Mouse (Mus musculus): ENCODE results near the gene Lce1g. TPM values are rescaled to one million over a fixed set of nuclear protein-coding genes. Genes with fewer than 3 reads are reported as not detected.

The Lce1g gene
- total RNA-seq (2022), result not detected

- DNase-seq (ENCODE audit: low spot score in 2 of 2), result no peak
Observed at GRCm38 (mm10) chr3:92752238-92752637, at the start of gene Lce1g. Lce1g (minus strand) TSS chr3:92752338.

GRCm38 (mm10) chr3:92790414-92790813 lies 38.3 kb upstream of the Lce1g start, which contains the start of gene Lce1j:
Lce1j (minus strand) TSS chr3:92790514.
- no peak for DNase-seq (ENCODE audit: low spot score in 2 of 2)

DNA sequence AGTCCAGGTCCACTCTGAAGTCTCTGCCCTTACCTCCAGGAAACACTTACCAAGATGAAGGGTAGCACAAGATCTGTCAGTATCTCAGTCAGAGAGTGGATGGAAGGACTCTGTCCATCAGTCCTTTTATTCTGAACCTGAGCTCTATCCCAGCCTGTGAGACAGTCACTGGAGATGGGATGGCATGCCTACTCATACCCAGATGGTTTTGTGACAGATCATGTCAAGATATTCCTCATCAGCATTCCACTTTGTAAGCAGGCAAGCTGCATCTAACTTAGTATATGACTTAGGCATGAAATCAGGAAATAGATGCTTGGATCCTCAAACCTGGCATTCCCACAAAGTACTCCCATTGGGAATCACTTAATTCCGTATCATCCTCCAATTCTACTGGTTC lies 26.7 kb upstream of the Lce1g start, which contains the start of gene Lce1i:
Lce1i (minus strand) TSS at position 101 of the 400 bp plus-strand sequence.
- no peak for DNase-seq (ENCODE audit: low spot score in 2 of 2)

DNA sequence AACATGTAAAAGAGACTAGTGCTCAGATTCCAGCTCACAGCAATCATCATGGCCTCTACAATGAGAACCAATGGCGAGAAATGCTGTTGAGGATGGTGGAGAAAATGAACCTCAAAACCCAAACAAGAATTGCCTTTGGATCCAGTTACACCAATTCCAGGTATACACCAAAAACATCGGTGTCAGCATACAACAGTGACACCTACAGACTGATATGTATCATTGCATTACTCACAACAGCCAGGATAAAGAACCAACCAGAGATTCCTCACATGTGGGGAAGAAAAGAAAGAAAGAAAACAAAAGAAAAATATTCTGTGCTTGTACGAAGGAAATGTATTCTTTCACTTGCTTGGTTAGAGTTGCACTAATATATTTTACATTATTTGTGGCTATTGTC lies 19.4 kb upstream of the Lce1g start:
- no peak for DNase-seq (ENCODE audit: low spot score in 2 of 2)

DNA sequence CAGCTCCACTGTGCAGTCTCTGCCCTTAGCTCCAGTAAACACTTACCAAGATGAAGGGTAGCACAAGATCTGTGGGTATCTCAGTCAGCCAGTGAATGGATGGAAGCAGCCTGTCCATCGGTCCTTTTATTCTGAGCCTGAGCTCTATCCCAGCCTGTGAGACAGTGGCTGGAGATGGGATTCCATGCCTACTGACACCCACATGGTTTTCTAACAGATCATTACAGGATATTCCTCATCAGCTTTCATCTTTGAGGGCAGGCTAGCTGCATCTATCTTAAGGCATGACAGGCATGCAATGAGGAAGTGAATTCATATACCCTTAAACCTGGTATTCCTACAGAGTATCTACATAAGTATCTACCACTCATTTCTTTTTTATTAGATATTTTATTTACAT lies 12.8 kb upstream of the Lce1g start, which contains the start of gene Lce1h:
Lce1h (minus strand) TSS at position 101 of the 400 bp plus-strand sequence.
- DNase-seq (ENCODE audit: low spot score in 2 of 2), result no peak

- no peak for DNase-seq (ENCODE audit: low spot score in 2 of 2)
Observed at GRCm38 (mm10) chr3:92753197-92753596, 1.1 kb upstream of the Lce1g start.

DNA sequence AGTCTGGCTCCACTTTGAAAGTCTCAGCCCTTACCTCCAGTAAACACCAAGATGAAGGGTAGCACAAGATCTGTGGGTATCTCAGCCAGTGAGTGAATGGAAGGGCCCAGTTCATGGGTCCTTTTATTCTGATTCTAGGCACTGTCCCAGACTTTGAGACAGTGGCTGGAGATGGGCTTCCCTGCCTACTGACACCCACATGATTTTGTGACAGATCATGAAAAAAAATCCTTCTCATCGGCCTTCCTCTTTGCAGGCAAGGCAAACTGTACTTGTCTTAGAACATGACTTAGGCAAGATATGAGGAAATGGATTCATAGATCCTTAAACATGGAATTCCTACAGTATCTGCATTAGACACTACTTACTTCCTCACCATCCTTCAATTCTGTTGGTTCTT lies 13.1 kb downstream of the Lce1g start, which contains the start of gene Gm38119:
Gm38119 (minus strand) TSS at position 101 of the 400 bp plus-strand sequence.
- no peak for DNase-seq (ENCODE audit: low spot score in 2 of 2)

- DNase-seq (ENCODE audit: low spot score in 2 of 2), result no peak
Observed at GRCm38 (mm10) chr3:92722631-92723030, 29.5 kb downstream of the Lce1g start.

- no peak for DNase-seq (ENCODE audit: low spot score in 2 of 2)
Observed at GRCm38 (mm10) chr3:92720250-92720649, 31.9 kb downstream of the Lce1g start, which contains the start of gene Lce1f. Lce1f (minus strand) TSS chr3:92720350.

- no peak for DNase-seq (ENCODE audit: low spot score in 2 of 2)
Observed at GRCm38 (mm10) chr3:92715122-92715521, 37.0 kb downstream of the Lce1g start.

GRCm38 (mm10) chr3:92708974-92709373 lies 43.2 kb downstream of the Lce1g start, which contains the start of gene Lce1e:
Lce1e (minus strand) TSS chr3:92709074.
- DNase-seq (ENCODE audit: low spot score in 2 of 2), result no peak

Other genes with a start within 250 kb of the Lce1g start
- gene 2310046K23Rik, start 217.8 kb downstream of the Lce1g start, total RNA-seq (2022), result not detected
- not detected for gene Ivl, start 178.6 kb downstream of the Lce1g start, total RNA-seq (2022)
- not detected for gene Smcp, start 163.3 kb downstream of the Lce1g start, total RNA-seq (2022)
- gene 2210017I01Rik, start 144.8 kb downstream of the Lce1g start, total RNA-seq (2022), result not detected
- not detected for gene Lce6a, start 130.7 kb downstream of the Lce1g start, total RNA-seq (2022)
- not detected for gene Lce1a1, start 104.0 kb downstream of the Lce1g start, total RNA-seq (2022)
- not detected for gene Lce1b, start 95.4 kb downstream of the Lce1g start, total RNA-seq (2022)
- not detected for gene Lce1a2, start 82.0 kb downstream of the Lce1g start, total RNA-seq (2022)
- gene Lce1c, start 73.1 kb downstream of the Lce1g start, total RNA-seq (2022), result not detected
- gene Lce1d, start 65.1 kb downstream of the Lce1g start, total RNA-seq (2022), result not detected
- not detected for gene Lce1e, start 43.3 kb downstream of the Lce1g start, total RNA-seq (2022)
- gene Lce1f, start 32.0 kb downstream of the Lce1g start, total RNA-seq (2022), result not detected
- gene Gm38119, start 13.2 kb downstream of the Lce1g start, total RNA-seq (2022), result not detected
- not detected for gene Lce1h, start 12.7 kb upstream of the Lce1g start, total RNA-seq (2022)
- not detected for gene Lce1i, start 26.6 kb upstream of the Lce1g start, total RNA-seq (2022)
- gene Lce1j, start 38.2 kb upstream of the Lce1g start, total RNA-seq (2022), result not detected
- not detected for gene Lce1k, start 55.6 kb upstream of the Lce1g start, total RNA-seq (2022)
- not detected for gene Kprp, start 74.9 kb upstream of the Lce1g start, total RNA-seq (2022)
- not detected for gene Lce1l, start 98.9 kb upstream of the Lce1g start, total RNA-seq (2022)
- gene 2310050C09Rik, start 117.9 kb upstream of the Lce1g start, total RNA-seq (2022), result not detected
- not detected for gene Lce3a, start 173.9 kb upstream of the Lce1g start, total RNA-seq (2022)
- not detected for gene Lce3b, start 180.6 kb upstream of the Lce1g start, total RNA-seq (2022)
- gene Lce3c, start 192.1 kb upstream of the Lce1g start, total RNA-seq (2022), result not detected
- not detected for gene Lce3d, start 205.1 kb upstream of the Lce1g start, total RNA-seq (2022)
- gene Lce3e, start 214.7 kb upstream of the Lce1g start, total RNA-seq (2022), result not detected
- gene Lce3f, start 239.9 kb upstream of the Lce1g start, total RNA-seq (2022), result not detected

Data from layer of hippocampus, adult 8-10 months (tissue).